Mouse (Mus musculus): ENCODE data around the gene Vmn2r62. TPM values are rescaled to one million over a fixed set of nuclear protein-coding genes. Genes with fewer than 3 reads are reported as not detected.

The Vmn2r62 gene
- polyA plus RNA-seq (2012; rRNA removed) = not detected in 2 replicates

GRCm38 (mm10) chr7:42793425-42793824 lies at the start of gene Vmn2r62:
Gene Vmn2r62 (minus strand): TSS chr7:42793525.

GRCm38 (mm10) chr7:42726917-42727316 lies 66.4 kb downstream of the Vmn2r62 start, which contains the start of gene Gm17067:
Gene Gm17067 (minus strand): TSS chr7:42727017.

Other genes starting within 250 kb of the Vmn2r62 start
- gene Gm21028, start 214.9 kb downstream of the Vmn2r62 start, polyA plus RNA-seq (2012; rRNA removed) = not detected in 2 replicates
- gene Zfp977, start 201.0 kb downstream of the Vmn2r62 start, polyA plus RNA-seq (2012; rRNA removed) = not detected in 2 replicates
- 0.01 and 0.08 TPM in 2 replicates for gene Zfp976, start 150.9 kb downstream of the Vmn2r62 start, polyA plus RNA-seq (2012; rRNA removed)
- gene Zfp975, start 100.8 kb downstream of the Vmn2r62 start, polyA plus RNA-seq (2012; rRNA removed) = 0.04 and 0.12 TPM in 2 replicates
- not detected in 2 replicates for gene Gm17067, start 66.5 kb downstream of the Vmn2r62 start, polyA plus RNA-seq (2012; rRNA removed)
- not detected in 2 replicates for gene Gm2381, start 73.7 kb upstream of the Vmn2r62 start, polyA plus RNA-seq (2012; rRNA removed)
- not detected in 2 replicates for gene Vmn2r63, start 140.3 kb upstream of the Vmn2r62 start, polyA plus RNA-seq (2012; rRNA removed)
- not detected in 2 replicates for gene Gm9268, start 225.2 kb upstream of the Vmn2r62 start, polyA plus RNA-seq (2012; rRNA removed)